Comparison of ENCODE assay signal across 21 mouse cellular contexts in the genomic region with DNA sequence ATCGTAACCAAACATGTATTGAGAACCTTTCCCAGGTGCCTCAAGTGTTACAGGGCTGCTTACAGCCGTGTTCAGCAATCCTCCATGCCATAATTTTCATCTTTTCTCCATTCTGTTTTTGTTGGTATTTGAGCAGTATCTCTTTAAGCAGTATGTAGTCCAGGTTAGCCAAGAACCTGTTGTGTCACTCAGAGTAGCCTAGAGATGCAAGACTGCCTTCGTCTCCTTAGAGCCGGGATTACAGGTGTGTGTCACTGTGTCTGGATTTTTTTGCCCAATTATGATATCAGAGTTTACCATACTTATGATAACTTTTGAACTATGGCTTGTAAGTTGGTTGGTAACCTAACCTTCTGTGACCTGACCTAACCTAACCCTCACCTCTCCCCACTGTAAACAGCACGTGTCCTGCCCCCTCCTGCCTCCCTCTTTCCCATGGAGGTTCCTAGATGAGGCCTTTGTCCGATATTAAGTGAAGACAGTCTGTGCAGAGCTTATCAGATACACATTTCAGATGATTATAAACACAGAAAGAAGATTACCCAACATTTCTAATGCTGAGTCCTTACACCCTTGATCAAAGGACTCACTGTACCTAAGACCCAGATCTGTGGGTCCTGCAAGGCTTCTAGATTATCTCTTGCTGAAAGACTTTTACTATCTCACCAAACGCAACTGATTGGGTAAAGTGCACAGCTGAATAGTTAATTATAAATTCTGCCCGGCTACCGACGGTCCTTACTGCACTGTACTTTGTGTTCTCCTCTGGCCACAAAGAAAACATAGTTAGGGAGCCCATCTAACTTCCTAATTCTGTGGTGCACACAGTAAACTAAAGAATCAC. TPM values are rescaled to one million over a fixed set of nuclear protein-coding genes. Genes with fewer than 3 reads are reported as not detected.
DNase-seq lines count a peak whose midpoint lies in the region; ATAC-seq lines count a peak whose summit lies in the region.
"Had no signal": no experiment of that assay in that cellular context is flagged by ENCODE, and none has a peak within 500 bp of the region (broad histone marks: within the 10 kb centered on the region; RNA-seq: fewer than 3 reads in every experiment).

No protein-coding gene starts in this region.

- no peaks in the 10 kb centered on the region for H3K9me3 ChIP-seq in intestine, embryonic 16.5 days (ENCODE audit: control insufficient read depth, low read length)
- no peaks in the 10 kb centered on the region for H3K9me3 ChIP-seq in liver, embryonic 12.5 days (replicated peaks)
- no peaks in the 10 kb centered on the region for H3K9me3 ChIP-seq in liver, embryonic 16.5 days (replicated peaks; ENCODE audit: control insufficient read depth, low read length)
- H3K9me3 ChIP-seq in midbrain, embryonic 15.5 days: no peaks in the 10 kb centered on the region
- no peaks in the 10 kb centered on the region for H3K9me3 ChIP-seq in midbrain, embryonic 13.5 days
- H3K9me3 ChIP-seq: embryonic facial prominence, embryonic 10.5 days; forebrain, embryonic 13.5 days; heart, embryonic 13.5 days; hindbrain, embryonic 12.5 days had no signal

- no peaks in the 10 kb centered on the region for H3K36me3 ChIP-seq in intestine, embryonic 16.5 days (ENCODE audit: control insufficient read depth, insufficient read depth, low read length)
- H3K36me3 ChIP-seq in liver, embryonic 12.5 days: peaks cover 26% of the 10 kb centered on the region
- H3K36me3 ChIP-seq in liver, embryonic 16.5 days (ENCODE audit: control insufficient read depth, insufficient read depth): peaks cover 2% of the 10 kb centered on the region; the same call in 1 of the 2 replicates
- H3K36me3 ChIP-seq in midbrain, embryonic 15.5 days (replicated peaks): peaks cover 18% of the 10 kb centered on the region
- peaks cover 40% of the 10 kb centered on the region for H3K36me3 ChIP-seq in midbrain, embryonic 13.5 days

- 56% methylated on average over 10 of the region's 10 CpGs for WGBS in intestine, embryonic 16.5 days
- WGBS in liver, embryonic 12.5 days (ENCODE audit: insufficient replicate concordance): 64% methylated on average over 10 of the region's 10 CpGs
- 55% methylated on average over 10 of the region's 10 CpGs for WGBS in liver, embryonic 16.5 days (ENCODE audit: insufficient replicate concordance)
- 92% methylated on average over 10 of the region's 10 CpGs for WGBS in midbrain, embryonic 15.5 days
- 91% methylated on average over 10 of the region's 10 CpGs for WGBS in midbrain, embryonic 13.5 days

- no peak overlapping the region for H3K4me3 ChIP-seq in intestine, embryonic 16.5 days (ENCODE audit: low read length)
- no peak overlapping the region for H3K4me3 ChIP-seq in liver, embryonic 12.5 days
- no peak overlapping the region for H3K4me3 ChIP-seq in liver, embryonic 16.5 days (ENCODE audit: low read depth, low read length)
- H3K4me3 ChIP-seq in midbrain, embryonic 15.5 days: no peak overlapping the region
- no peak overlapping the region for H3K4me3 ChIP-seq in midbrain, embryonic 13.5 days (replicated peaks)
- H3K4me3 ChIP-seq: embryonic facial prominence, embryonic 10.5 days; forebrain, embryonic 13.5 days; gastrocnemius, adult 2 months; heart, embryonic 13.5 days; hindbrain, embryonic 12.5 days had no signal

- ATAC-seq in intestine, embryonic 16.5 days: peak; percentile 87
- peak; percentile 66 for ATAC-seq in liver, embryonic 12.5 days
- ATAC-seq in liver, embryonic 16.5 days (ENCODE audit: low read depth): peak; percentile 84
- no peak for ATAC-seq in midbrain, embryonic 15.5 days (replicated peaks)
- no peak for ATAC-seq in midbrain, embryonic 13.5 days
- ATAC-seq: activated CD4-positive, CD25-positive, alpha-beta regulatory T cell, adult 4 months; forebrain, embryonic 13.5 days; Patski had no signal

- H3K27ac ChIP-seq in intestine, embryonic 16.5 days (ENCODE audit: low read length): peak overlapping the region; percentile 9; the same call in 1 of the 2 replicates
- no peak overlapping the region for H3K27ac ChIP-seq in liver, embryonic 12.5 days
- peak overlapping the region; percentile 49 for H3K27ac ChIP-seq in liver, embryonic 16.5 days (ENCODE audit: low read length)
- no peak overlapping the region for H3K27ac ChIP-seq in midbrain, embryonic 15.5 days
- H3K27ac ChIP-seq in midbrain, embryonic 13.5 days: no peak overlapping the region
- H3K27ac ChIP-seq: embryonic facial prominence, embryonic 10.5 days; forebrain, embryonic 13.5 days; gastrocnemius, adult 2 months; heart, embryonic 13.5 days; hindbrain, embryonic 12.5 days had no signal

- no peak overlapping the region for H3K4me2 ChIP-seq in intestine, embryonic 16.5 days (ENCODE audit: low read depth, low read length)
- H3K4me2 ChIP-seq in liver, embryonic 12.5 days: no peak overlapping the region
- peak overlapping the region; percentile 13; the same call in 1 of the 2 replicates for H3K4me2 ChIP-seq in liver, embryonic 16.5 days (ENCODE audit: low read depth, low read length)
- H3K4me2 ChIP-seq in midbrain, embryonic 15.5 days: no peak overlapping the region
- no peak overlapping the region for H3K4me2 ChIP-seq in midbrain, embryonic 13.5 days (replicated peaks)
- H3K4me2 ChIP-seq: forebrain, embryonic 13.5 days; heart, embryonic 13.5 days; hindbrain, embryonic 12.5 days had no signal

- peak; percentile 44 for DNase-seq in kidney, adult 9 months
- DNase-seq in kidney, postnatal 14 days: no peak
- DNase-seq in right cerebral cortex, adult 2 months (ENCODE audit: low spot score in 2 of 2): no peak
- DNase-seq: adrenal gland, postnatal 25 days; cerebellum, adult 18-20 months; cerebellum, postnatal 10 days; gastrocnemius, adult 2 months; gastrocnemius, postnatal 25 days; heart, postnatal 4 days had no signal

- H3K9ac ChIP-seq in intestine, embryonic 16.5 days (ENCODE audit: low read depth, low read length): no peak overlapping the region
- H3K9ac ChIP-seq in liver, embryonic 12.5 days: no peak overlapping the region
- no peak overlapping the region for H3K9ac ChIP-seq in liver, embryonic 16.5 days (ENCODE audit: low read depth, low read length)
- no peak overlapping the region for H3K9ac ChIP-seq in midbrain, embryonic 15.5 days
- no peak overlapping the region for H3K9ac ChIP-seq in midbrain, embryonic 13.5 days (replicated peaks)
- H3K9ac ChIP-seq: forebrain, embryonic 13.5 days; heart, embryonic 13.5 days; hindbrain, embryonic 12.5 days had no signal

- H3K27me3 ChIP-seq in intestine, embryonic 16.5 days (replicated peaks; ENCODE audit: control insufficient read depth, insufficient read depth, low read length): no peaks in the 10 kb centered on the region
- H3K27me3 ChIP-seq in liver, embryonic 12.5 days (replicated peaks): no peaks in the 10 kb centered on the region
- no peaks in the 10 kb centered on the region for H3K27me3 ChIP-seq in liver, embryonic 16.5 days (ENCODE audit: control insufficient read depth, insufficient read depth, low read depth, low read length)
- H3K27me3 ChIP-seq in midbrain, embryonic 15.5 days (replicated peaks): no peaks in the 10 kb centered on the region
- no peaks in the 10 kb centered on the region for H3K27me3 ChIP-seq in midbrain, embryonic 13.5 days
- H3K27me3 ChIP-seq: CH12.LX; forebrain, embryonic 13.5 days; heart, embryonic 13.5 days; hindbrain, embryonic 12.5 days; Patski had no signal

- no peaks in the 10 kb centered on the region for H3K4me1 ChIP-seq in intestine, embryonic 16.5 days (ENCODE audit: control insufficient read depth, insufficient read depth, low read length)
- no peaks in the 10 kb centered on the region for H3K4me1 ChIP-seq in liver, embryonic 12.5 days
- no peaks in the 10 kb centered on the region; the same call in 1 of the 2 replicates for H3K4me1 ChIP-seq in liver, embryonic 16.5 days (ENCODE audit: control insufficient read depth, low read depth, low read length)
- H3K4me1 ChIP-seq in midbrain, embryonic 15.5 days: no peaks in the 10 kb centered on the region
- no peaks in the 10 kb centered on the region for H3K4me1 ChIP-seq in midbrain, embryonic 13.5 days (replicated peaks)
- H3K4me1 ChIP-seq: embryonic facial prominence, embryonic 10.5 days; forebrain, embryonic 13.5 days; heart, embryonic 13.5 days; hindbrain, embryonic 12.5 days had no signal

RNA-seq across cellular contexts. Expression of a gene that starts 12.8 kb away (rescaled TPM):
- 210 and 225 TPM in 2 replicates for polyA plus RNA-seq in intestine, embryonic 16.5 days (2015; fragmentation: Nextera tagmentation; extraction: Ambion mirVana)
- 122 and 135 TPM in 2 replicates for polyA plus RNA-seq in liver, embryonic 12.5 days (2016; fragmentation: Nextera tagmentation; extraction: Ambion mirVana)
- polyA plus RNA-seq in liver, embryonic 16.5 days (2015; fragmentation: Nextera tagmentation; extraction: Ambion mirVana): 111 and 135 TPM in 2 replicates
- polyA plus RNA-seq in midbrain, embryonic 15.5 days (2015; fragmentation: Nextera tagmentation; extraction: Ambion mirVana): 153 and 156 TPM in 2 replicates
- 155 and 168 TPM in 2 replicates for polyA plus RNA-seq in midbrain, embryonic 13.5 days (2015; fragmentation: Nextera tagmentation; extraction: Ambion mirVana)

RNA-seq across cellular contexts. Expression of a gene that starts 53.6 kb away (rescaled TPM):
- 149 and 153 TPM in 2 replicates for polyA plus RNA-seq in intestine, embryonic 16.5 days (2015; fragmentation: Nextera tagmentation; extraction: Ambion mirVana)
- polyA plus RNA-seq in liver, embryonic 12.5 days (2016; fragmentation: Nextera tagmentation; extraction: Ambion mirVana): 6.3 and 6.7 TPM in 2 replicates
- 2.9 and 4.3 TPM in 2 replicates for polyA plus RNA-seq in liver, embryonic 16.5 days (2015; fragmentation: Nextera tagmentation; extraction: Ambion mirVana)
- polyA plus RNA-seq in midbrain, embryonic 15.5 days (2015; fragmentation: Nextera tagmentation; extraction: Ambion mirVana): 862 and 895 TPM in 2 replicates
- 676 and 719 TPM in 2 replicates for polyA plus RNA-seq in midbrain, embryonic 13.5 days (2015; fragmentation: Nextera tagmentation; extraction: Ambion mirVana)

Comparison
In these comparisons a context has a peak if more than half of its experiments do, and no peak if none do; other contexts are left out.
1. H3K27ac ChIP-seq: peak in intestine, embryonic 16.5 days (single experiment) and liver, embryonic 16.5 days (single experiment); none in liver, embryonic 12.5 days (single experiment), midbrain, embryonic 15.5 days (single experiment) and midbrain, embryonic 13.5 days (single experiment).
2. ATAC-seq: peak in intestine, embryonic 16.5 days (single experiment), liver, embryonic 12.5 days (single experiment) and liver, embryonic 16.5 days (single experiment); none in midbrain, embryonic 15.5 days (single experiment) and midbrain, embryonic 13.5 days (single experiment).
3. RNA of a gene that starts 53.6 kb away (polyA plus RNA-seq): 862 to 895 TPM in midbrain, embryonic 15.5 days, 676 to 719 TPM in midbrain, embryonic 13.5 days and 149 to 153 TPM in intestine, embryonic 16.5 days; 6.3 to 6.7 TPM in liver, embryonic 12.5 days and 2.9 to 4.3 TPM in liver, embryonic 16.5 days; every median in the first group is over 10 times any median in the second.